Mouse (Mus musculus) liver, embryonic 14.5 days (tissue): ENCODE data around the gene Arid1b.

Experiments
- CTCF ChIP-seq: IDR thresholded peaks from 2 replicates; pipeline ENCODE4 v1.5.1; 2016; ENCODE audit warnings: antibody characterized with exemption, low read depth, control low read depth
- EP300 ChIP-seq: IDR thresholded peaks from 2 replicates; pipeline ENCODE4 v1.6.1; 2016; ENCODE audit warnings: antibody characterized with exemption, low read depth

DNA sequence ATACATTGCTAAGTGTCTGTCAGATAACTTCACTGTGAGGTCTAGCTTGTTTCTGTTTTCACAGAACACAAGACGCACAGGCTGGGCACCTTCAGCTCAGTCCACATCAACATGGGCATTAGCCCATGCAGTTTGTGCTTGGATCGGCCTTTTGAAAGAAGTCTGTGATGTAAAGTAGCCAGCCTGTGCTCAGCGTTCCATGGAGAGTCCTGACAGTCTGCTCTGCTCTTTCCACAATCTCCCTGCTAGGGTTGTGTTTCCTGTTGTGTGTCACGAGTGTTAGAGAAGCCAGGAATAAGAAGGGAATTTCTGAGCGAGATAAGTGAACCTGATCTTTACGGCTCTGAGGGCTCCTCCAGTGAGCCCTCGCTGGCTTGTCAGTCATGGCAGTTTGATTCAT lies 184.9 kb downstream of the Arid1b start:
- no peak for TF ChIP-seq EP300
- TF ChIP-seq CTCF = no peak
